Comparison of ENCODE assay signal across 8 mouse cellular contexts in the genomic region with DNA sequence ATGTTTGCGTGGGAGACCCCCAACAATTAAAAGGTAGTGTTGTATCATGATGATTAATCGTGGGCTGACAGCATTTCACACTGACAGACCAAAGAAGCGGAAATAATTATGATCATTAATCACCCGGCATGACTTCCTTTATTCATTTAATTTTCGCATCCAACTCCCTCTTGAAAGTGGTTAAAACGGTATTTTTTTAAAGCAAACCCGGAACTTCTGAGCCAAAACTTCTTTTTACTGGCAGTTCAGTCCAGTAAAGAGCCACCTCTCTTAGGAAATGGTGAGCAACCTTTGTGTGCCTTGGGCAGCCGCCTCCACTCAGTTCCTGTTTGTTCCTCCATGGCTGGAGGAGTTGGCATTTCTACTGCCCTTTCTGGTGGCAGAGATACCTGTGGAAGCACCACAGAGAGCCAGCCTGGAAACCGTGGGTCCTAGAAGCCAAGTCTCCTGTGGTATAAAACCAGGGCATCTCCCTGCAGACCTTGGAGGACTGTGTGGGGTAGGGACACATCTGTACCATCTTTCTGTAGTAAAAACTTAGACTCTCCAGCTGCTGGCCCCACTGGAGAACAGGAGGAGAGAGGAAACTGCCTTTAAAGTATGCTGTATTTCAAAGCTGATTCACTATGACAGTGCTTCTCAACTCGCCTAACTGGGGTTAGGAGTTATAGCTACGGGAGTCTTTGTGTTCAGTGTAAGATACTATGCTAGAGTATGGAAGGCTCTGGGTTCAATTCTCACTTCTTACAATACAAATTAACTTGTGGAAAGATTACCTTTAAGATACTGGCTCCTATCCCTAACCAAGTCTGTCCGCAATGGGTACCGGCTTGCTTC. TPM values are rescaled to one million over a fixed set of nuclear protein-coding genes. Genes with fewer than 3 reads are reported as not detected.
DNase-seq lines count a peak whose midpoint lies in the region; ATAC-seq lines count a peak whose summit lies in the region.

No protein-coding gene starts in this region.

- no peak for ATAC-seq in stomach, embryonic 14.5 days (ENCODE audit: insufficient number of reproducible peaks, insufficient read depth, low FRiP score, low read depth)

- H3K36me3 ChIP-seq in stomach, embryonic 14.5 days (ENCODE audit: control insufficient read depth, insufficient read depth, low read length): no peaks in the 10 kb centered on the region

- H3K27ac ChIP-seq in stomach, embryonic 14.5 days (ENCODE audit: low read length): peak overlapping the region; percentile 75

- 29% methylated on average over 13 of the region's 13 CpGs for WGBS in stomach, embryonic 14.5 days

- no peaks in the 10 kb centered on the region for H3K9me3 ChIP-seq in stomach, embryonic 14.5 days (ENCODE audit: control insufficient read depth, low read depth, low read length)

- DNase-seq in adrenal gland, adult 18-20 months (ENCODE audit: low spot score in 2 of 2): peak; percentile 24 to 35
- DNase-seq in adrenal gland, postnatal 25 days: no peak
- DNase-seq in Muller cell, postnatal 12 days (ENCODE audit: inconsistent ontology term): peak; percentile 72
- peak; percentile 54 for DNase-seq in fat pad, adult 2 months (ENCODE audit: extremely low read depth, low read depth, low spot score)
- peak; percentile 26 for DNase-seq in kidney, adult 11 months
- DNase-seq in lung, postnatal 10 days: peak; percentile 25
- DNase-seq in gastrocnemius, postnatal 36 days: no peak

- no peaks in the 10 kb centered on the region for H3K4me1 ChIP-seq in stomach, embryonic 14.5 days (ENCODE audit: control insufficient read depth, insufficient read depth, low read length)

- peak overlapping the region; percentile 61 for H3K4me3 ChIP-seq in stomach, embryonic 14.5 days (ENCODE audit: low read depth, low read length)

- H3K27me3 ChIP-seq in stomach, embryonic 14.5 days (ENCODE audit: control insufficient read depth, insufficient read depth, low read length): no peaks in the 10 kb centered on the region

- intact Hi-C loops in gastrocnemius, postnatal 36 days (cut with DNase I): no loop called here

- peak overlapping the region; percentile 52 for H3K4me2 ChIP-seq in stomach, embryonic 14.5 days (replicated peaks; ENCODE audit: low read depth, low read length)

- peak overlapping the region; percentile 80 for H3K9ac ChIP-seq in stomach, embryonic 14.5 days (replicated peaks; ENCODE audit: low read depth, low read length)

RNA-seq across cellular contexts. Expression of a gene that starts 0.9 kb away (rescaled TPM):
- 10 to 100 TPM; 92.0 to 93.7 TPM for total RNA-seq in adrenal gland, adult 18-20 months (2021)
- total RNA-seq in adrenal gland, postnatal 25 days (2021): 85.6 and 86.7 TPM in 2 replicates
- polyA plus RNA-seq in stomach, embryonic 14.5 days (2014; fragmentation: Nextera tagmentation; extraction: Ambion mirVana): 98.8 and 107 TPM in 2 replicates
- total RNA-seq in gastrocnemius, postnatal 36 days (2021): 1 to 10 TPM; 8.8 to 9.9 TPM

Comparison
In these comparisons a context has a peak if more than half of its experiments do, and no peak if none do; other contexts are left out.
1. DNase-seq: peak in adrenal gland, adult 18-20 months (2 of 2), Muller cell, postnatal 12 days (single experiment), fat pad, adult 2 months (single experiment), kidney, adult 11 months (single experiment) and lung, postnatal 10 days (single experiment); none in adrenal gland, postnatal 25 days (single experiment) and gastrocnemius, postnatal 36 days (0 of 2).